Mouse (Mus musculus): ENCODE measurements around the gene Fam25c. TPM values are rescaled to one million over a fixed set of nuclear protein-coding genes. Genes with fewer than 3 reads are reported as not detected.

Gene Fam25c
- 0.44 TPM in 1 of 2 replicates, not detected in the other for polyA plus RNA-seq (2012; rRNA removed)

GRCm38 (mm10) chr14:34355301-34355700 lies at the start of gene Fam25c:
TSS of gene Fam25c (minus strand) at chr14:34355433.

GRCm38 (mm10) chr14:34375415-34375904 lies 20.2 kb upstream of the Fam25c start, which contains the start of gene Mmrn2:
TSS of gene Mmrn2 (plus strand) at chr14:34375465.

GRCm38 (mm10) chr14:34374577-34374976 lies 19.3 kb upstream of the Fam25c start, which contains the start of gene Sncg:
TSS of gene Sncg (minus strand) at chr14:34374789.

GRCm38 (mm10) chr14:34310234-34310965 lies 44.8 kb downstream of the Fam25c start, which contains the start of the genes Shld2 and Glud1:
TSS of gene Shld2 (minus strand) at chr14:34310493.
TSS of gene Glud1 (plus strand) at chr14:34310727.

Other genes starting within 250 kb of the Fam25c start
- gene Npy4r, start 202.9 kb downstream of the Fam25c start, polyA plus RNA-seq (2012; rRNA removed): 5.6 and 8.7 TPM in 2 replicates
- gene Gprin2, start 153.8 kb downstream of the Fam25c start, polyA plus RNA-seq (2012; rRNA removed): 0.09 and 0.28 TPM in 2 replicates
- gene Syt15, start 135.8 kb downstream of the Fam25c start, polyA plus RNA-seq (2012; rRNA removed): 3.3 and 3.8 TPM in 2 replicates
- gene Shld2, start 44.9 kb downstream of the Fam25c start, polyA plus RNA-seq (2012; rRNA removed): 1.0 and 1.6 TPM in 2 replicates
- gene Glud1, start 44.7 kb downstream of the Fam25c start, polyA plus RNA-seq (2012; rRNA removed): 81.8 and 96.5 TPM in 2 replicates
- 16.8 and 17.8 TPM in 2 replicates for gene Sncg, start 19.4 kb upstream of the Fam25c start, polyA plus RNA-seq (2012; rRNA removed)
- gene Mmrn2, start 20.0 kb upstream of the Fam25c start, polyA plus RNA-seq (2012; rRNA removed): 6.9 and 8.0 TPM in 2 replicates
- 5.0 and 7.4 TPM in 2 replicates for gene Bmpr1a, start 147.9 kb upstream of the Fam25c start, polyA plus RNA-seq (2012; rRNA removed)
- not detected in 2 replicates for gene 9230112D13Rik, start 167.4 kb upstream of the Fam25c start, polyA plus RNA-seq (2012; rRNA removed)
- gene Ldb3, start 233.2 kb upstream of the Fam25c start, polyA plus RNA-seq (2012; rRNA removed): 11.0 and 12.8 TPM in 2 replicates
- gene Opn4, start 244.7 kb upstream of the Fam25c start, polyA plus RNA-seq (2012; rRNA removed): not detected in 2 replicates